Mouse (Mus musculus) thymus, postnatal 25 days (tissue): ENCODE measurements around the gene Fkbpl.
A peak's percentile ranks its signal among the peaks of the same experiment; 100 is the strongest.

Experiments
- DNase-seq: peaks from one replicate; pipeline ENCODE4 v3.0.0; 2022

Gene Fkbpl

DNA sequence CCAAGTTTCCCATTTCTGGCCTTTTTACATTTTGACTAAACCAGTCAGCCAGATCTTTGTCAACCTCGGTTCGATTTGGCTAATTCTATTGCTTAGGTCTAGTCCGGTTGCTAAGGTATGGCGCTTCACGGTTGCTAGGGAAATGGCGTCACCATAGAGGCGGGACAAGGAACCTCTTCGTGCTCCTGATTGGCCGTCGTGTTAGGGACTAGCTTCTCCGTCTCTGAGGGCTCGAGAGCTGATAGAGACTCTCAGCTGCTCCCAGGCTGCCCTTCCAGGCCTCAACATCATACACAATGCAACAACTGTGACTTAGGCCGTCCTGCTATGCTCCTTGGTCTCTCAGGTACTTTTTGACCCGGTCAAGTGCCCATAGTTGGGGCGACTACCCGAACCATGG, at the start of gene Fkbpl:
TSS of gene Fkbpl (plus strand) at position 157 of the 400 bp plus-strand sequence.
- peak; percentile 97 for DNase-seq

DNA sequence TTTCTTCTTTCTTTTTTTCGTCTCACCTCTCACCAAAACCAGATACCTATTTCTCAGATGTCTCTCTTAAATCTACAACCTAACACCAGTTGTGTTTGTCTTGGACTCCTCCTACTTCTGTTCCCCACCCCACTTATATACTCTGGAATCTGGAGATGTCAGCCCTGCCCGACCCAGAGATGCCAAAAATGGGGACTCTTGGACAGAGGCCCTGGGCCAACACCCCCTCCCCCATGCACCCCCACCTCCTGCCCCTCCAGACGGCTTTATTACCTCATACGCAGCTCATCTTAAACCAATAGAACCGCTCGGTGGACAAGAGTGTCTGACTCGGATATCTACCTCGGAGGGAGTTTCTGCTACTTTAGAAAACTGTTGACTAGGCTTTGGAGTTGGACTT, 48.5 kb upstream of the Fkbpl start:
- no peak for DNase-seq

DNA sequence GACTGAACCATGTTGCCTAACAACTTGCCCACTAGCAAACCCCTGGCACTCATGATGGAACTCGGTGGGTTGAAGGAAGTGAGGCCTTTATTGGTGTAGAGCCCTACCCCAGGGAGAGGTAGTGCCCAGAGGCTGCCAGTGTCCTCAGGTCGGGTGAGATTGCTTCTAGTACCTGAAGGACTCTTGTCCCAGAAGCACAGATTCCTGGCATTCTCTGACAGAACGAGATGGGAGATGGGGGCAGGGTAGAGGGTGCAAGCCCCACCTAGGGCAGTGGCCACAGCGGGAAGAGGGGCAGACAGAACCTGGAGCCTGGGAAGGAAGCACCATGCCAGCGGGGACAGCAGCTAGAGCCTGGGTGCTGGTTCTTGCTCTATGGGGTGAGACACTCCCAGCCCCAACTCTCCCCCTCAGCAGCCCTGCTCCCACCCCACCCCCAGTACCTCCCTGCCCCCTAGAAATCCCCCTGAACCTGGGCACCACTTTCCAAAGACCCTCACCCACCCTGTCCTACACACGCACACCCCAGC, 46.9 kb upstream of the Fkbpl start, which contains the start of gene Ager:
TSS of gene Ager (plus strand) at position 297 of the 530 bp plus-strand sequence.
- DNase-seq: no peak

DNA sequence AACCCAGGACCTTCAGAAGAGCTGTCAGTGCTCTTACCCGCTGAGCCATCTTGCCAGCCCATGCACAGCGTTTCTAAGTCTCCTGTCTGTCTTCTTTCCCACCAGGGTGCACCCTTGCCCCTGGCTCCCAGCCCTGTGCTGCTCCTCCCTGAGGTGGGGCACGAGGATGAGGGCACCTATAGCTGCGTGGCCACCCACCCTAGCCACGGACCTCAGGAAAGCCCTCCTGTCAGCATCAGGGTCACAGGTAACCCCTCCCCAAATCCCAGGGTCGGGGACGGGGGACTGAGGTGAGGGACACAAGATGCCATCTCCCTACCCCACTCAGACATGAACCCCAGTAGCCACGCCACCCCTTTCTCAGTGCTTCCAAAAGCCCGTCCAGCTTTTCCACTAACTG, 44.7 kb upstream of the Fkbpl start:
- DNase-seq: no peak

DNA sequence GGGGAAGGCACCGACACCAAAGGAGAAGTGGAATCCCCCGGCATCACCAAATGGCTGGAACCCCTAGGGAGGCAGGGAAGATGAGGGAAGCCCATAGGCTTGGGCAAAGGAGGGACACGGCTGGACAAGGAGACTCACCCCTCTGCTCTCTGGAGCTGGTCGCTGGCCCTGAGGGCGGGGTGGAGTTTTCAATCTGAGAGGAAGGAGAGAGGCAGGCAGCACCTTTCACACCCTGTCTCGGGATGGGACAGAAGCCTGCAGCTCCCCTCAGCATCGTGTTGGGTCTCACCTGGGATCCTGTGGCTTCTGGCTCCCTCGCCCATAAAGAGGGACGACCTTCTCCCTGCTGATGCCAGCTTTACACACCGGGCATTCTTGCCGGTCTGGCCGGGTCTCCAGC, 42.8 kb upstream of the Fkbpl start:
- DNase-seq: no peak

DNA sequence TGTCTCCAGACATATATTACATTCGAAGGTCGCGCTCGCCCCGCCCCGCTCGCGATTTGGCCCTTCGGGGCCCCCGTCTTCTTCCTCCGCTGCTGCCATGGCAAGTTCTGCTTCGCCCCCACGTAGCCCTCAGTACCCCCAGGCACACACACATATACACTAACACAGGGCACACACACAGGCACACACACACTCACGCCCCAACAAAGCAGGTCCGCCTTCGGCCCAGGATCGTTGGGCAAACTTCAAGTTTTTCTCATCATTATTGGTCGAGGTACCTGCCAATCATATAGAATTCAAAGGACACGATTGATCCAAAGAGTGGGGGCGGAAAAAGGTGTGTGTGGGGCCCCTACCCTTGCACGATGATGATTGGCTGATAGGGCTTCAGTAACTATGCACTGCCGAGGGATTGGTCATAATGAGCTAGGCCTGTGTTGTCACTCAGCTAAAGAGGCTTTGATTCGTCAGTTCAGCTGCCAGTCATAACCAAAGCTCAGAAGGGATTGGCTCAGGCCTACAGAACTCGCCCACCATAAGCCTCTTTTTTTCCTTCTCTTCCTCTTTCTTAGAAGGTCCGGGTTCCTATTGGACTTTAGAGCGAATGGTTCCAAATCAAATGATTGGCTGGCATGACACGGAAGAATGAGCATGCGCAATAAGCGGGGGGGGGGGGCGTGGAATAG, 41.0 kb upstream of the Fkbpl start, which contains the start of gene Rnf5:
TSS of gene Rnf5 (minus strand) at position 316 of the 686 bp plus-strand sequence.
- DNase-seq: peak; percentile 98

DNA sequence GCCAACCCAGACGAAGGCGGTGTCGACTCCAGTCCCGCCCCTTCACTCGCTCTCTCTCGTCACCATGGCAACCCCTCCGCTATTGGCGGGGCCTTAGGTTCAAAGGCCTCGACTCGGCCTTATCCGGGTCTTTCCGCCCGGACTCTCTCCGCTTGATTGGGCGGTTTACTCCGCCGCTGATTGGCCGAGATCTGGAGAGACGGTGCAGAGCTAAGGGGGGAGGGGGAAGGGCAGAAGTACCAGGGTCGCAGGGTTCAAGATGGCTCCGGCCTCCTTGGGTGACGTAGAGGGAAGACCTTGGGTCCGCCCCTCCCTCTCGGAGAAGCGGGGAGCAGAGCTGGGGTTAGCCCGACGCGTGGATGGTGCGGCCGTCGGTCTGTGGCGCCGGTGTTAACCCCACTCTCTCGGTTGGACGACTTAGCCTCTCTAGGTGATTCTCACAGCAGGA, 40.5 kb upstream of the Fkbpl start, which contains the start of gene Agpat1:
TSS of gene Agpat1 (plus strand) at position 202 of the 448 bp plus-strand sequence.
- peak; percentile 98 for DNase-seq

DNA sequence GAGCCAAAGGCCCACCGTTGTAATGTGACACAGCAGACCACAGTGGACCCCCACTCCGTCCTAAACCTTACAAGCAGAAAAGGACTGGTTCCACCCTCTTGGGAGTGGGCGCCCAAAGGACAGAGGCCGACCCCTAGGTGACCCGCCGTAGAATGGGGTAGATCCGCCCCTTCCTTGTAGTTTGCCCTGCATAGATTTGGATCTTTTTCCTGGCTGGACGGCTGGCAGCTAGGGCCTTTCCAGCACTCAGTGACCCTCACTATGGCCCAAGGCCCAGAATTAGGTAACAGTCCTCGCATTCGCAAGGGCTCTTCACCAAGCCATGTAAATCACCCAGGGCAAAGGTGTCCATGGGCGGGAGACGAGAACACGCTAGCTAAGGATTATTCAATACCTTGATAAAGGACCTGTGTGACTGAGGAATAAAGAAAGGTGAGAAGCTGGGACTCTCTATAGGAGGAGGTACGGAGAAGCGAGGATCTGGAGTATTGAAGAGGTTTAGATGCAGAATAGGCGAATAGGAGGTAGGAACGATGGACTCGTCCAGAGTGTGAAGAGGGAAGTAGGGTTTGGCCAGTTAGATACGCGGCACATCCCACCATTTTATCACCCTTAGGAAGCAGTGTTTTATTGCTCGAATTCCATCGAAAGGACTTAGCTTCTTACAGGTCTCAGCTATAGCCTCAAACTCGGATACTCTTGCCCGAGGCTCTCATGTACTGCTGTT, 39.9 kb upstream of the Fkbpl start:
- no peak for DNase-seq

DNA sequence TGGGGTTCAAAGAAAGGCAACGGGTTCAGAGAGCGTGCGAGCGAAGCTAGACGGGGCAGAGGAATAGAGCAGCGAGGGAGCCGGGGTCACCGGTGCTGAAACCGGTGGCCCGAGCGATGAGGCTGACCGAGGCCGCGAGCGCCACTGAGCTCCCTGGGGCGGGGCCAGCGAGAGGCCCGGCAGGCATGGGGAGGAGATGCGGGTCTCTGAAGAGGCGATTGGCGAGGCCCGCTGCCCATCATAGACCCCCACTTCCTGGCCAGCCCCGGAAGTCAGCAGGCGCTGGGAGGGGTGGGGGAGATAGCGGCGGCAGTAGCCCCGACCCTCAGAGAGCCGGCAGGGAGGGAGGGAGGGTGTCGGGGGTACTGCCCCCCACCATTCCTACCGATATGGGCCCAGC, 39.0 kb upstream of the Fkbpl start:
- DNase-seq: peak; percentile 97

DNA sequence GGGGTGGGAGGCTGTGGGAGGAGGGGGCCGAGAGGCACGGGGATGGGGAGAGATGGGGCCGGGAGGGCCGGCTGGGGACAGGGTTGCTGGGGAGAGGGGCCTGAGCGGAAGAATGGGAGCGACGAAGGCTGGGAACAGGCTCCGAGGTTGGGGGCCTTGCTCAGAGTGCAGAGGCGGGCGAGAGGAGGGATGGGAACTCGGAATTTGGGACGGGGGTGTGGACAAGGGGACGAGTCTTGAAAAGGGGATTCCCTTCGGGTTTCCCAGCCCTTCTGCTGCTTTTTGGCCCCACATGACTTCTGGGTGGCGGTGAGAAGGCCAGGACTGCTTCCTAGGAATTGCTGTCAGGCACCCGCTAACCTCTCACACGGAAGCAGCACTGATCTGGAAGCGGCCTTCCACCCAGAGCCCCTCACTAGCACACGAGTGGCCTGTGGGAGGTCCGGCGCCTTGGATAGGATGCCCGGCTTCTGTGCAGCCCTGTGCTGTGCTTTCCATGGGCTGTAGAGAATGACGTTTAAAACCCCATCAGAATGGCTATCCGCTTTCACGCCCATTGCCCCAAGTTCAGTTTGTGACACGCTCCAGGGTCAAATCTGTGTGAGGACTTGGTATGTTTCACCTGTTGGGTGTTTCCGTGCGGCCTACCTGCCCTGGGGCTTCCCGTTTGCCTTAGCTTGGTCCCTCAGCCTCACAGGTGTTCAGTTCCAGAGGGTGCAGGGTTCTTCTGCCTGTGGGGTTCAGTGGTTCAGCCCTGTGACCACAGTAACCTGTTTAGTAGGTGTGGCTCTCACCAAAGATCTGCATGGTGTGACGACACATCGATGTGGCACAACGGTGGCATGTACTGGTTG, 38.2 kb upstream of the Fkbpl start:
- DNase-seq: peak; percentile 21

DNA sequence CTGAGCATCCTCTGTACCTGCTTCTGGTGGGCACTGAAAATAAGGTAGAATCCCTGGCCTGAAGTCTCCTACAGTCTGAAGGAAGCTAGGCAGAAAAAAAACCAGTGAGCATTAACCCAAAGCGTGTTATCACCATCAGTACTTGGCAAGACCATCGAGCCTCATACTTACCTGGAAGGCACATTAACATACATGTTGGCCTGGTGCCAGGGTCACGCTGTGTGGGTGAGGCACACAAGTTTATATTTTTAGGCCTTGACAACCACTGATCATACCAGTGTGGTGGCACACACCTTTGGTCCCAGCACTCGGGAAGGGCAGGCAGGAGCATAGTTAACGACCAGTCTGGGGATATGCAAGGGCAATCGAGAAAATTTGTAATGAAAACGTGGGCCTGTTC, 36.6 kb upstream of the Fkbpl start:
- DNase-seq: no peak

DNA sequence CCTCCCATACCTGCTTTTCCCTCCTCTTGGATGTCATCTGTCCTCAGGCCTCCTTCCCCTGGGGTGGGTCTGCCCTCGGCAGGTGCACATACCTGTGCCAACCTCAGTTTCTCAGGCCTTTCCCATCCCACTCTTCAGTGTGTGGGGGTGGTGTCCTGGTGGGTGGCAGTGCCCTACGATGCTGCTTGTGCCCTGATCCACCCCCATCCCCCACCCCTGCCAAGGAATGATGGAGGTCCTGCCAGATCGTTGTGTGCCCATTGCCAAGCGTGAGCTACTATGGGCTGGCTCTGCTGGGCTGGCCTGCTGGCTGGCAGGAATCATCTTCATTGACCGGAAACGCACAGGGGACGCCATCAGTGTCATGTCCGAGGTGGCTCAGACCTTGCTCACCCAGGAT, 33.5 kb upstream of the Fkbpl start:
- no peak for DNase-seq

DNA sequence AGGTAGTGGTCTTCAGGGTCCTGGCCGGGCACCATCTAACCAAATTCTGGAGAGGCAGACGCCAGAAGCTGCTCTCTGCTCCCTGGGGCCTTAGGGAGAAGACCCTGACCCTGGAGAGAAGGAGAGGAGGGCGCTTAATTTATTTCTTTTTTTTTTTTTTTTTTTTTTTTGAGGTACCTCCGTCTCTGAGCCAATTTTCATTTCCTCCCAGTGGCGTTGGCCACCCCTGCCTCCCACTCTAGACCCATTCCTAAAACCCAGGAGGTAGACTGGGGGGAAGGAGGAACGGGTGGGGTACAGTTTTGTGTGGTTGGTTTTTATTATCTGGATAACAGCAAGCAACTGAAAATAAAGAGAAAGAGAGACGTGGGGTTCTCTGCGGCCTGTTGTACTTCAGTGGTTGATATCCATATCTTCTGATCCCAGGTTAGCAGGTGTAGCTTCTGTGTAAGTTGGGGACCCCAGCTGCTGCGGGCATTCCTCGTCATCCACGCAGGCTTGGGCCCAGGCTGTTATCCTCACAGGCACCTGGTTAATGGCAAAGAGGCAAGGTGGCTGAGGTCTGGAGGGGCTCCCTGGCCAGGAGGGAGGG, 31.4 kb upstream of the Fkbpl start:
- no peak for DNase-seq

DNA sequence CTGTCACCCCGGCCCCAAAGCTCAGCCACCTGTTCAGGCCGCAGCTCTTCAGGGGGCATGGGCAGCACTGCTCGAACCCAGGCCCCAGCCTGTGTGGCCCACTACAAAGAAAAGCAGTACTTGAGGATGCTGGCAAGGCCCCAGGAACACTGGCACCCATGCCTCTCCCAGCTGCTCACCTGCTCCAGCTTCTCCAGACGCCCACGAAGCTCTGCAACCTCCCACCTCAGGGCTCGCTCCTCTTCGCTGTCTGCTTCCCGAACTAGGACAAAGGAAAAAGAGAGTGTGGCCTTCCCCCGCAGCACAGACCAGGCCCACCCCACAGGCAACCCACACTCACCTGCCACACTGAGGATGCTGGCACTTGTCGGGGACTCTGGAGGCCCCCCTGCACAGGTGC, 30.7 kb upstream of the Fkbpl start:
- no peak for DNase-seq

DNA sequence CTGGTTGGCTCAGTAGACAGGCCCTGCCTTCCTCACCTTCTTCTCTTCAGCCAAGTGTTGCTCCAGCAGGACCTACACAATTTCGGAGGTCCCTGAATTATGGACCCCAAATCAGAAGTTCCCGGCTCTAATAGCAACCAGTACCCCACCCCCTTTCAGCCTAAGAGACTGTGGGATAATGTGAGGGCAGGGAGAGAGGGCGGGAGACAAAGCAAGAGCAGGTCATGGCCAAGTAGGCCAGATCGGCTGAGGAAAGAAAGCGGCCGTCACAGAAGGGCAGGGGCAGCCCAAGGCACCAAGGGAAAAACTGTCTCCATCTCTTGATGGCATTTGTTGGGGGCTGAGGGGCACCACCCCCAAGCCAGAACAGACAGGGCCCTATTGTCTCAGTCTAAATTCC, 28.7 kb upstream of the Fkbpl start, which contains the start of gene Egfl8:
TSS of gene Egfl8 (minus strand) at position 101 of the 400 bp plus-strand sequence.
- DNase-seq: no peak

DNA sequence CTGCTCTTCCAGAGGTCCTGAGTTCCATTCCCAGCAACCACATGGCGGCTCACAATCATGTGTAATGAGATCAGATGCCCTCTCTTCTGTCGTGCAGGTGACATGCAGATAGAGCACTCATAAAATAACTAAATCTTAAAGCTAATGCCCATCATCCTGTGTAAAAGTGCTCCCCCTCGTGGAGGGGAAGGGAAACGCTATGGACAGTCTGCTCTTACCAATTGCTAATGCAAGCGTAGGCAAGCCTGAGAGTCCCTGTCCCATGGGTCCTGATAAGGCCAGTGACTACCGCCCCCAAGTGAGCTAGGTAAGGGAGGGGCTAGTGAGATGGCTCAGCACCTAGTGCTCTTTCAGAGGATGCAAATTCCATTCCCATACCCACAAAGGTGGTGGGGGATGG, 25.6 kb upstream of the Fkbpl start:
- peak; percentile 85 for DNase-seq

DNA sequence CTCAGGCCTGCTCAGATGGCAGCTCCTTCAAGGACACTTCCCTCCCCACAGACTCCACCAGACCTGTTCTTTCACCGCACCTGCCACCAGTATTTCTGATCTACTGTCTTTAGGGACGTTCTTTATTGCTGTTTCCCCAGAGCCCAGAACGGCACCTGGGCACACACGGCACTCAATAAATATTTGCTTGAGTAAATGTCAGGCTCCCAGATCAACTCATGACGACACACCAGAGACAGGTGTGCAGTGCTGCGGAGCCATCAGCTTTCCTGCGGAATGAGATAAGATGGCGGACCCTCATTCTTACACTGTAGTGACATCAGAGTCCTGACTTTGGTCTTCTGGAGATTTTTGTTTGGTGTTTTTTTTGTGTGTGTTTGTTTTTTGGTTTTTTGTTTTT, 23.6 kb upstream of the Fkbpl start:
- DNase-seq: no peak

DNA sequence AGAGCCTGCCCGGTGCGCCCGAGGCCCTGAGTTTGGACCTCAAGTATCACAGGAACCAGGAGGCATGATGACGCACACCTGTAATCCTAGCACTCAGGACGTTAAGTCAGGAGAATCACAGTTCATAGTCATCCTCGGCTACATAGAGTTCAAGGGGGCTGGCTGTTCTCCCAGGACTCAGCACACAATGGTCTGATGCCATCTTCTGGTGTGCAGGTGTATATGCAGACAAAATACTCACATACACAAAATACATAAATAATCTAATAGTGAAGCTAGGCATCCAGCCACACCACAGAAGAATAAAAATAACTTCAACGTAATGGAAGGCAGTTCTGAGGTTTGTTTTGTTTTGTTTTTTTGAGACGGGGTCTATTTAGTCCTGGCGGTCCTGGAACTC, 21.4 kb upstream of the Fkbpl start:
- no peak for DNase-seq

DNA sequence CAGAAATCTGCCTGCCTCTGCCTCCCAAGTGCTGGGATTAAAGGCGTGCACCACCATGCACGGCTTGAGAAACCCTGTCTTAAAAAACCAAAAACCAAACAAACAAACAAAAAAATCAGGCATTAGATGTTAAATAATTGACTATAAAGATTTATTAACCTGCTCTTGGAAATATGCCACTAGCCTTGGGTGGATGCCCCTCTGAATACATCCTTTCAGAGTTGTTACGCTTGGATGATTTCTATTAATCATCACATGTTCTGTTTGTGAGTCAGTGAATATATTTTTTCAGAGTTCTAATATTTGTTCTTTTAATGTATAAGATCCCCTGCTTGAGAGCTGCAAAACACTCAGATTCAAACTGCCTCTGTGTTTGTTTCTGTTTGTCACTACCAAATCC, 19.6 kb upstream of the Fkbpl start:
- no peak for DNase-seq

DNA sequence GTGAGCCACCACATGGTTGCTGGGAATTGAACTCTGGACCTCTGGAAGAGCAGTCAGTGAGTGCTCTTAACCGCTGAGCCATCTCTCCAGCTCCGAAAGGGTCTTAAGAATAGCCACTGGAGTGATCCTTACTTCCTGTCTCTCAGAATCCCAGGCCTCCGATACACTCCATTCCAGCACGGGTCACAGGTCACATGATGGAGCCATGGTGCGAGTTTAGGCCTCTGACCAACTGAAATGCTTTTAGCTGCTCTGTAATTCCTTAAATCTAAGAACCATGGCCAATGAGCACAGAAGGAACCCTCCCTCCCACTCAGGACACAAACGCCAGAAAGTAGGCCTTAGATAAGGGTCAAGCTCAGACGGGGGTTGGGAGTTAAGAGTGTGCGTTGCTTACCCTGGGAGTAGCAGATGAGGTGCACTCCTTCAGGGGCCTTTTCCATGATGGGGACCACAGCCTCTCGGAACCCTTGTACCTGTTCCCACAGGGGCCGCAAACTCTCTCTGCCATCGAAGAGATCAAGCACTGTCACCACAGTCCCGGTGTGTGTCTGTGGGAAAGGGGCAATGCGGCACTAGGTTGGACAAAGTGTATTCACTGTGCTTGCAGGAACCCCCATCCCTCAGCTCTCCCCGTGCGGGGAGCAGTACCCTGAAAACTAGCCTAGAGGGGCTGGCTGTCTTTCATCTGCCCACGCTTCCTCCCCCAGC, 18.3 kb upstream of the Fkbpl start:
- no peak for DNase-seq

DNA sequence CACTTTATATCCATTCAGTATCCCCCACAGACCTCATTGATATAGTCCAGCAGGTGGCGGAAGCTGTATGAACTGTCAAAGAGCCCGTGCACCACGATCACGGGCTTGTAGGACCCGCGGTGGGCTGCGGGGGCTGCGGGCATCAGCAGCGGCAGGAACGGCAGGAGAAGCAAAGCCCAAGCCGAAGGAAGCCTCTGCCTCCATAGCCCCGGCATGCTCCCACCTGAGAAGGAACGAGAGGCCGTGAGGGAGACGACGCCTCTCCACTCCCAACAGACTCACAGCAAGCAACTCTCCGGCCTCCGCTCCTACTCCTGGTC, 17.8 kb upstream of the Fkbpl start:
- peak; percentile 66 for DNase-seq
